Mouse (Mus musculus): Measurements from ENCODE around the gene Ifit3.
"Not testable (repeated sequence)": the region's sequence is repeated elsewhere in the genome, so short reads cannot be mapped to it uniquely, and the experiment has no call there.

Gene Ifit3

GRCm38 (mm10) chr19:34583126-34583766 lies at the start of gene Ifit3:
TSS of gene Ifit3 (plus strand) at chr19:34583531.
- peak; percentile 53 for DNase-seq

- no peak for DNase-seq
These were observed 43.9 kb upstream of the Ifit3 start for GRCm38 (mm10) chr19:34539422-34539821.

DNA sequence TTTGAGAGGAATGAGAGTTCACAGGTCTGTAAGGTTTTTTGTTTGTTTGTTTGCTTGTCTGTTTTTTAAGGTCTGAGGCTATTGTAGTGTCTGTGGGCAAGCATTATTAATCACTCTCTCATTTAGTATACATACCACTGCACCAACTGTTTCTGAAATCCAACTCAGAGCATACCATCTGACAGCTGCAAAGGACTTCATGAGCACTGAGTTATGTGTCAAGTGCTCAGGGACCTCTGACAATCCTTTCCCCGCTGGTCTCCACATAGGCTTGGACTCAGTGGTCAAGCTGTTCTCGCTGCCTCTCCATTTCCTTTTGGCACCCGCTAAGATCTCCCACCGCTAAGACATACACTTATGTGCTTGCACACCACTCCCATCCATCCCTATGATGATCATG lies 37.1 kb upstream of the Ifit3 start:
- no peak for DNase-seq

DNA sequence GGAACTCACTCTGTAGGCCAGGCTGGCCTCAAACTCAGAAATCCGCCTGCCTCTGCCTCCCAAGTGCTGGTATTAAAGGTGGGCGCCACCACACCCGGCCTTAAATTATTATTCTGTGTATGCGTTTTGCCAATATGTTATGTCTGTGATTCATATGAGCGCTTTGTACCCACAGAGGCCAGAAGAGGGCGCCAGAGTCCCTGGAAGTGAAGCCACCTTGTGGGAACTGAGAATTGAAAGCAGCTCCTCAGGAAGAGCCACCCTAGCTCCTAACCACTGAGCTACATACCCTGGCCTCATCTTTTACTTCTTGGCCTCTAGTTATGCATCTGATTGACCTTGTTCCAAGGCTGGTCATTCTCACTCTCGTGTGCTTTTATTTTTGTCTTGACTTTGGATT lies 35.4 kb upstream of the Ifit3 start:
- DNase-seq = peak; percentile 90

DNA sequence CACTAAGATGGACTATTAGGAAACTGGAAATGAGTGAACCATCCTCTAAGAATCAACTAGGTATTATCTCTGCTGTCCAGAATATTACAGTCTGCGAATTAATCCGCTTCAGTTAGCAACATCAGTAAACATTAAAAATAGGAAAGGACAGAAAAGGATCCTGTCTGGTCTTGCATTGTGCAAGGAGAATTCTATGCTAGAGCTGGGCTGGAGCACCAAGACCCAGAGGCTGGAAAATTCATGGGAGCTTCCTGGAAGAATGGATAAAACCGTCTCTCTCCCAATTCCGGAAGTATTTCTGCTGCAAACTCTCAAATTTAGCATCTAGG lies 33.2 kb upstream of the Ifit3 start:
- DNase-seq = no peak

DNA sequence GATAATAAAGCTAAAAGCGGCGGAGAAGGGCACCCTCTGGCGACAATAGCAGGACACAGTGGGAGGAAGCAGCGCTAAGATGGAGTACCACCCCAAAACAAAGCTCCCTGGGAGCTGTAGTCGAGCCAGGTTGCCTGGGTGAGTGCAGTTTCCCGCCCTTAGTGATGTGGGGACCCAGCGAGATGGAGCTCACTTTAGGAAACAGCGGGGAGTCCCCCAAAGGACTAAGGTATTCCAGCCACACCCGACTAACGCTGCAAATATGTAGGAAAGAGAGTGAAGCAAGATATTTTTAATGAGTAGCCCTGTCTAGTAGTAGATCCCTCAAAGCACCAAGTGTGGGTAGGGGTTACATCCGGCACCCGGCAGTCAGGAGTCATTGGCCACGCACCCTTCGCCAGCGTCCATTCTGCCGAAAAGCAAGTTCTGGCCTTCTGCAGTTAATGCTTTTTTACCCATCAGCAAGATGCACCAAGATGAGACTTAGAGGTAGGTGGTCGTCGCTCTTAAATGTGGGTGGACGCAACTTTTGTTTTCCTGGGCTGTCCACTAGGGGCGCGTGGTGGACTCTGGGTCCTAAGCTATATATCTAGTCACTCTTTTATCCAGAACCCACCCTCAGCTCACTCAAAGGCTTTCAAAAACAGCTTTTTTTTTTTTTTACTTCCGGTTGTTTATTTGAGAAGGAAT lies 32.7 kb upstream of the Ifit3 start, which contains the start of gene Ifit2:
Ifit2 (plus strand) TSS at position 161 of the 690 bp plus-strand sequence.
- peak; percentile 85 for DNase-seq

GRCm38 (mm10) chr19:34551981-34552380 lies 31.4 kb upstream of the Ifit3 start:
- DNase-seq = peak; percentile 55

DNA sequence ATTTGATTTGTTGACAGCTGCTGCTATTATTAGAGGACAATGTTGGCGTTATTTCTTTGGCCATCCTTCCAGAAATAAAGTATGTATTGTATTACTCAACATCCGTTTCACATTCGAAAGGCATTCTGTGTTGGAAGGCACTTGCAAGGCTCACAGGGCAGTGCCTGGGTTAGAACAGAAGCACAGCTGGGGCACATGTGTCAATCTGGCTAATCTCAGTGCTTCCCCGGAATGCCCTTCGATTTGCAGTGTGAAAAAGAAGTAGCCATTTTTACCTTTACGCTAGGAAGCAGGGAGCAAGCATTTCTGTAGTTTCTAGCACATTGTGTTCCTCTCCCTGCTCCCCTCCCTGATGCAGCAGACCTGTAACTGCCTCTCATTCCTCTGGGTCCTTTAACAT lies 30.3 kb upstream of the Ifit3 start:
- peak; percentile 22 for DNase-seq

GRCm38 (mm10) chr19:34553522-34553921 lies 29.8 kb upstream of the Ifit3 start:
- DNase-seq = no peak

- no peak for DNase-seq
These were observed 29.3 kb upstream of the Ifit3 start for GRCm38 (mm10) chr19:34554061-34554460.

DNA sequence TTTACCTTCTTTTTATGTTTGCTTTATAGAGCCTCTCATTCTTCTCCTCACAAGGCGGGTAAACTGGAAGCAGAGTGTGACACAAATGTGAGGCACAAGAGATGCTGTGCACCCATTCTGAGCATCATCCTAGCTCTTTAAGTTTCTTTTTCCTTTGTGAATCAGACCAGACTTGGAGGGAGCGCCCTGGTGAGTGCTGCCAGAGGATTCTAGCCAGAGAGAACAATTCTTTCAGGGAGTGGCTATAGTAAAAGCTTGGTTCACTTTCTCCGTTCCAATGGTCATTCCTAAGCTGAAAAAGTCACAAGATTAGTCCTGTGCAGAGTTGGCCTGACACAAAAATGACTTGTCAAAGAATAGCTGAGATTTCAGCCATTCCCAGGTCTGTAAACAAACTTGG lies 26.7 kb upstream of the Ifit3 start:
- DNase-seq = no peak

DNA sequence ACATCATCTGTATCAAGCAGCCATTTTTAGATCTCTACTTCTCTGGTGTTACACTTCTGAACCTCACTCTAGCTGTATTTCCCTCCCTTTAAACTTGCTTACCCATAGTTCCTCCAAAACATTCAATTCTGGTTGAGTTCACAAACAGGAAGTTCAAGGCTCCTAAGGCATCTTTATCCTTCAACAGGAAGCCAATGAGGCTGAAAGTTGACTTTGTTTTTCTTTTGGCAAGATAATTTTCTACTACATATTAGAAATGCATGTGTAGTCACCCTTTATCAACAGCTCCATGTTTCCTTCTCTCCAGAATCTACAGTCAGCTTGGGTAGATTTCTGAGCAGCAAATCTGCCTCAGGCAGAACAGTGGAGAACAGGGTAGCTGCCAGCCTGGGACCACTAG lies 20.8 kb upstream of the Ifit3 start:
- DNase-seq = no peak

DNA sequence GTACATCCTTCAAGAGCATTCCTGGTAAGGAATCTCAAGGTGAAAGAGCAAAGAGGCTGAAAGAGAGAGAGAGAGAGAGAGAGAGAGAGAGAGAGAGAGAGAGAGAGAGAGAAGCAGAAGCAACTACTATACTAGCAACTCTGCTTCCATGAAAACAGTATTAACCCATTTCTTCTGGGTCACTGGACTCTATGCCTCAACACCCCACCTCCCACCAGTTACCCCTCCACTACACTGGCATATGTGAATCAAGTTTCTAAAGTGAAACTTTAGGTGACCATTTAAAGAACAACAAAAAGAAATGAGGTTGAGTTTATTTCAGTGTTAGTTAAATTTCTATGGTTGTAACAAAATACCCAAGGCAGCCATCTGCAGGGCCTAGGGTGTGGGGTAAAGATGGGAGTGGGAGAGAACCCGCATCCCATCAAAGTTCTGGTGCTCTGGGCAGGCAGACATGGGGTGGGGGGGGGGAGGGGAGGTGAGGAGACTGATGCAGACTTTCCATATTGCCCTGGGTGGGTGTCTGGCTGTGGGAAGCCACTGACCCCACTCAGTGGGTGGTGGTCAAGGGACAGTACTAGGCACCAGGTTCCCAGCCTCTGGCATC lies 17.1 kb upstream of the Ifit3 start:
- no peak for DNase-seq

- no peak for DNase-seq
These were observed 14.1 kb upstream of the Ifit3 start for GRCm38 (mm10) chr19:34568988-34569895.

- DNase-seq = peak; percentile 31
These were observed 13.3 kb upstream of the Ifit3 start for GRCm38 (mm10) chr19:34569896-34570476.

DNA sequence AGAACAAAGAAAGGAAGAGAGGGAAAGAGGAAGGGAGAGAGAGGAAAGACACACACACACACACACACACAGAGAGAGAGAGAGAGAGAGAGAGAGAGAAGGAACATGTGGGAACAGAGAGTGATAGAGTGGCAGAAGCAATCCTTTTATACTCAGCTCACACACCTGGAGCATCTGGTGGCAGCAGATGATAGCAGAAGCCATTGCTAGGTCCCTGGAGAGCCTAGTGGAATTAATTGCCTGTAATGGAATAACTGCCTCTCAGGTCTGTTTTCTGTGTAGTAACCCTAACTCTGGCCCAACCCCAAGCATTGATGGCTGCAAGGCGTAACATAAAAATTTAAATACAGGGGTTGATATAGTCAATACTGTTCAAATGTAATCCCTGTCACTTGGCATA lies 12.3 kb upstream of the Ifit3 start:
- no peak for DNase-seq

DNA sequence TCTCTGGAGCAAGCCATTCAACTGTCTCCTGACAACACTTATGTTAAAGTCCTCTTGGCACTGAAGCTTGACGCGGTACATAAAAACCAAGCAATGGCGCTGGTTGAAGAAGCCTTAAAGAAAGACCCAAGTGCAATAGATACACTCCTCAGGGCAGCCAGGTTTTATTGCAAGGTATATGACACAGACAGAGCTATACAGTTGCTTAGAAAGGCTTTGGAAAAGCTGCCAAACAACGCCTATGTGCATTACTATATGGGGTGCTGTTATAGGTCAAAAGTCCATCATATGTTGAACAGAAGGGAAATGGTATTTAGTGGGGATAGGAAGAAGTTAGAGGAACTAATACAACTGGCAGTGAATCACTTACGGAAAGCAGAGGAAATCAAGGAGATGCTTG lies 9.7 kb upstream of the Ifit3 start:
- DNase-seq = no peak

DNA sequence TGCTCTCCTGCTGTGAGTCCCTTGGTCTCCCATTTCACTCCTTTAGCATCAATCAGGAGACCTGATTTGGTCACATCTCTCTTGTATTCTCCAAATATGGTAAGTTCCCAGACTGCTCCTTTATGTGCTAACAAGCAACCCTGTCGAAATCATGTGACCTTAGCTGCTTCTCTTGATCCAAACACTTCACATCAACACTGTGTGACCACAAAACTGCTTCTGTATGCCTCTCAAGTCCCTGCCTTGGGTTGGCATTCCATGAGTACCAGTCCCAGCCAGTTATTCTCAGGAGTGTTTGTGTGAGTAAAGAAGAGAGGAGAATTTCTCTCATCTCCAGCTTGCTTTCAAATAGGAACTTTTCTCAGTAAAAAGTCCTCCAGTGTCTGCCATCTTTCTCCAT lies 6.2 kb upstream of the Ifit3 start:
- no peak for DNase-seq

DNA sequence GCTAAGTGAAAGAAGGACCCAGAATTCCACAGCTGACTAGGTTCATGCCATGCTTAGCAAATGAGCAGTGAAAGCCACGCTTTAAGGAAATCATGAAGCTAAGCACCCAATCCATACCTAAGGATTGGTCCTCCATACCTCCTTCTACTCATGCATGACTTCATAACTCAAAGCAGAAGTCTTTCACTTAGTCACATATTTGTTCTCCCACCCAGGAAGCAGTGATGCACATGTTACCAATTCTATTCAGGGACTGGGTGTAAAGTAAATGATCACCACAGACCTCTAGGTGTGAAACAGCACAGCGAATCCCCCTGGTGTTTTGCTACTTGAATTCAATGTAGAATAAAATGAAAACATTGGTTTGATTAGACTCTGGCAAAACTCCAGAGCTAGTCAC lies 635 bp upstream of the Ifit3 start:
- not testable (repeated sequence) for DNase-seq

DNA sequence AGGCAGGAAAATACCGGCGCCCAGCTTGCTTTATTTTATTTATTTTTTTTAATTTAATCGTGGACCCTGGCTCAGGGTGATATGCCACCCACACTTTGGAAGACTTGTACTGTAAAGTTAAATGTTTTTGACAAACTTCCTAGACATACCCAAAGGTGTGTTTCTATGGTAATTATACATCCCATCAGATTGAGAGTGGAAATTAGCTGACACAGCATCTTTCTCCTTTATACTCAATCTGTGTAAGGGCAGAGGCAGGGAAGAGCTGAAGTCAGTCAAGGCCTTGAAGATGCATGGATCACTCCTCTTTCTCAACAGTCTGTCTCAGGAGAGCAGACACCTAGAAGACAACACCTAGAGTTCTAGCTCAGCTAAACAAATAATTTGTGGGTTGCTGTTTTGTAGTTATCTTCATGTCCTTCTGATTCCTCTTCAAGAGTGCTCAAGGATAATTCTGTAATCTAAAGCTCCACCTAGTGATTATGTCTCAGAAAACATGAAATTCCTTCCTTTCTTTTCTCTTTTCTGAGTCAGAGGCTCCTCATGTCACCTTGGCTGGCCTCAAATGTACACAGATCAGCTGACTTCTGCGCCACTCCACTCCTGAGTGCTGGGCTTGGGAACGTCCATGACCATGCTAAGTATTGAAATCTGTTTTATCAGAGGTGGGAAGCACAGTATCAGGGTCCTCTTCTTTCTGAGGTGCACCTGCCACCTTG lies 2.6 kb downstream of the Ifit3 start:
- not testable (repeated sequence) for DNase-seq

GRCm38 (mm10) chr19:34587898-34588692 lies 4.8 kb downstream of the Ifit3 start:
- DNase-seq = not testable (repeated sequence)
